Mouse (Mus musculus): ENCODE measurements around the gene 2510009E07Rik. TPM values are rescaled to one million over a fixed set of nuclear protein-coding genes. Genes with fewer than 3 reads are reported as not detected.

Gene 2510009E07Rik
- 10 to 100 TPM; 20.7 to 28.3 TPM for total RNA-seq (2021)
- long read RNA-seq, experiment 1, full-length matches to known transcripts = 18 of 27 reads
- long read RNA-seq, experiment 1, partial matches to known transcripts = 0 of 27 reads
- long read RNA-seq, experiment 1, other reads (novel, unspliced or antisense) = 9 of 27 reads
- long read RNA-seq, experiment 2, full-length matches to known transcripts = 13 of 21 reads
- long read RNA-seq, experiment 2, partial matches to known transcripts = 0 of 21 reads
- long read RNA-seq, experiment 2, other reads (novel, unspliced or antisense) = 8 of 21 reads

DNA sequence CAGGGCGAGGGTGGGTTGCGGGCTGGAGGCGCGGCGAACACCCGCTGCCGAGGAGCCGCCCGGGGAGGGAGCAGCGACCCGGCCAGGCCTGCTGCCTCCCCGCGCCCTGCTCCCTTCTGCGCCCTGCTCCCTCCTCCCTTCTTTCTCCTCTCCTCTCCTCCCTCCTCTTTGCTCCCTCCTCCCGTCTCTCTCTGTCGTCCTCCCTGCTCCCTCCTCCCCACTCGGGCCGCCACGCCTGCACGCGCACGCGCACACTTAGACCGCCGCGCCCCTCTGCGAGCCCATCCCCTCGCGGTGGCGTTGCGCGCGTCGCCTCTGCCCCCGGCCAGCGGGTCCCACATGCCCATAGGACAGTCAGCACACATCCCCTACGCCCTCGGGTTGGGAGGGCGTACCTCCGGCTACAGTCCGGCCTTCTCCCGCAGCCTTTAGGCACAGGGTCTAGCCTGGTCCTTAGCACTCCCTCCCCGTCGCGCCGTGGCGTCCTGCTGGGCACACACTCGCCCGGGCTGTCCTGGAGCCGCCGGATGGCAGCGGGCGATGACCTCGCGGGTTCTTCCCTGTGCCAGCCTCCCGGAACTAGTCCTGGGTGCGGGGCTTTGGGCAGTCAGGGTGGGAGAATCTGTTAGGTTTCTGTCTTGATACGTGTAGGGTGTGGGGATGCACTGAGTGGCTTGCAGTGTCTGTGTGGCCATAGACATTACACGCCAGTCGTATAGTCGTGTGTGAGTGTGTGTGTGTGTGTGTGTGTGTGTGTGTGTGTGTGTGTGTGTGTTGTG lies at the start of gene 2510009E07Rik:
TSS of gene 2510009E07Rik (minus strand) at position 203 of the 779 bp plus-strand sequence.
- intact Hi-C loops (cut with DNase I) = loop anchor here (5.0 kb wide), 1 partner anchor 37 kb away; no protein-coding TSS in a partner anchor
- TF ChIP-seq CTCF (IDR thresholded peaks at IDR 0.05) = 0 out of 2 replicates have a peak, but pooled peaks have one; percentile 0
- peak; percentile 93 for DNase-seq
- peak within 1 kb of the TSS; percentile 92 for H3K4me3 ChIP-seq
- peak within 1 kb of the TSS; percentile 96 for H3K27ac ChIP-seq

DNA sequence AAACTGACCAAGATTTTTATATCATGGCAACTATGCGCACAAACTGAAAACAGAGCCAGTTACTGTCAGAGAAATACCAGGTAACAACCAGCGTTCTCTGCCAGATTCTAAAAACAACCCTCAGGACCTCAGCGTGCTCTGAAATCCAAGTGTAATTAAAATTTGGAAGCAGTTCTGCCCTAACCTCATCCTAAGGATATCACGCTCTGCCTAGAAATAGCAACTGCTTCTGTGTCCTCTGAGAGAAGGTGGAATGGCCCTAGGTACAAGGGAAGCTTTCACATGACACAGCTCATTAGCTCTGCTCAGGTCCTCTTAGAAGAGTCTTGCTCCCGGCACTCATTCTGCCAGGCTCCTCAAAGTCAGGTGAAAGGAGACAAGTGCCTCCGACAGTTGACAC lies 48.9 kb upstream of the 2510009E07Rik start:
- intact Hi-C loops (cut with DNase I) = no loop called here
- no peak for DNase-seq
- H3K4me3 ChIP-seq = no peak overlapping the region
- TF ChIP-seq CTCF (IDR thresholded peaks at IDR 0.05) = no peak
- H3K27ac ChIP-seq = no peak overlapping the region; the same call in 1 of the 2 replicates

DNA sequence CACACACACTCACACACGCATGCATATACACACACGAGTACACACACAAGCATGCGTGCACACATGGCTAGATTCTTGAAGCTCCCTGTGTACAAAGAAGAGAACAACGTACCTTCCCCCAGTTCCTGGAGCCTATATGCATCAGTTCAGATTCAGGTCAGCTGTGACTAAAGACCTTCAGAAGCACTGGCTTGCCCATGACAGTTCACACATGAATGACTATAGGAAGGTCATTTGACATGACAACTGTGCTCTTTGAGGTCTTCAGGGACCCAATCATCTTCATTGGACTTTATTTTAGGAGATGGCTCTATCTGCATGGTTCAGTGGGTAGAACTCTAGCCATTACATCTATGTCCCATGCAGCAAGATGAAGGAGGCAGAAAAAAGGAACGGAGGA lies 48.4 kb upstream of the 2510009E07Rik start:
- no peak overlapping the region for H3K4me3 ChIP-seq
- H3K27ac ChIP-seq = no peak overlapping the region
- TF ChIP-seq CTCF (IDR thresholded peaks at IDR 0.05) = no peak
- intact Hi-C loops (cut with DNase I) = no loop called here
- no peak for DNase-seq

DNA sequence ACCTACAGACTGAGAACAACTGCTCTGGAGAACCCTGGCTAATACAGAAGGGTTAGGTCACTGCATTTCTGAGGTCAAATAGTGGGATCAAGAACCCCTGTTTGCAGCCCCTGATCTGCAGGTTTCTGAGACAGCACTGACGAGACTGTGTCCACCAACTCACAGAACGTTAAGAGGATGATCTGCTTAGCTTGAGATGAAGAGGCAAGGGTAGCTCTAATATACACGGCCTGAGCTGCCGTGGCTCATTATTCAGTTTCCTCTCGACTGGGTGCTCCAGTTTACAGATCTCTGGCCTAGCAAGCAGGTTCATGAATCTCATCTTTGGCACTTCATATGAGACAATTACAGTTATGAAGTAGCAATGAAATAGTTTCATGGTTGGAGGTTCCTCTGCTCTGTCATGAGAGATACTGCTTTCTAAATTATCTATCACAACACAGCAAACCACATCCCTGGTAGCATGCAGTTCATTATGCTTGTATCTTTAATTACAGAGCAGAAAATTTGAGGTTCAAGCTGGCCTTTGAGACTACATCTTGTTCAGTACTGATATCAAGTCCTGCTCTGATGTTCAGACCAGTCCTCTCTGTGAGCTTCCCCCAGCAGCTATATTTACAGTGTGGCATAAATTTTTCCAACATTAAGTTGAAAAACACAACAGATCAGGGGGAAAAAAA lies 47.9 kb upstream of the 2510009E07Rik start:
- no peak for DNase-seq
- Histone ChIP-seq H3K4me3 (no peak overlapping the region), H3K27ac (no peak overlapping the region)
- TF ChIP-seq CTCF (IDR thresholded peaks at IDR 0.05) = no peak
- intact Hi-C loops (cut with DNase I) = no loop called here

DNA sequence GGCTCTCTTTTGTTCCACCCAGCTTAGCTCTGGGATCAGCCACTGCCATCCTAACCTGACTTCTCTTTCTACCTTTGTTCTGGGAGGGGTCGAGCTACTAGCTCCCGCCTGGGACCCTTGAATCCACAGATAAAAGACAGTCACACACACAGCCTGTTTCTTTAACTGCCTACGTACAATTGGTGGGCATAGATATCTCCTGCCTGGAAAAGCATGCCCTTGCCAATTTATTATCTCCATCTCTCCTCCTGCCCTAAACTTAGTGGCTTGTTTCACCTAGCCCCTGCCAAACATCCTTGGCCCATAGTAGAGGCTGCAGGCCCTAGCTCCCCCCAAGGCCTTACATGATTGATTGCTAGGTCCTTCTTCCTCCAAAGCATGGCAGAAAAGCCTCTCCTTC lies 47.1 kb upstream of the 2510009E07Rik start:
- no peak for TF ChIP-seq CTCF (IDR thresholded peaks at IDR 0.05)
- intact Hi-C loops (cut with DNase I) = no loop called here
- H3K27ac ChIP-seq = no peak overlapping the region
- no peak overlapping the region for H3K4me3 ChIP-seq
- no peak for DNase-seq

DNA sequence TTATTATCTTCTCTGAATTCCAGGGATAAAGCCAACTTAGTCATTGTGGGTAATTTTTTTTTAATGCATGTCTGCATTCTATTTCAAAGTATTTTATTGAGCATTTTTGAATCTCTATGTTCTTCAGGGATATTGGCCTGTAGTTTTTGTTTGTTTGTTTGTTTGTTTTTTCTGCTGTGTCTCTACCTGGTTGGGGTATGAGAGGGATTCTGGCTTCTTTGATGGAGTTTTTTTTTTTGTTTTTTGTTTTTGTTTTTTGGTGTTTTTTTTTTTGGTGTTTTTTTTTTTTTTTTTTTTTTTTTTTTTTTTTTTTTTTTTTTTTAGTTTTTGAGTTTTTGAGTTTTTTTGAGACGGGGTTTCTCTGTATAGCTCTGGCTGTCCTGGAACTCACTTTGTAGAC lies 41.2 kb upstream of the 2510009E07Rik start:
- Histone ChIP-seq H3K27ac (no peak overlapping the region), H3K4me3 (no peak overlapping the region)
- no peak for TF ChIP-seq CTCF (IDR thresholded peaks at IDR 0.05)
- DNase-seq = no peak
- intact Hi-C loops (cut with DNase I) = no loop called here

DNA sequence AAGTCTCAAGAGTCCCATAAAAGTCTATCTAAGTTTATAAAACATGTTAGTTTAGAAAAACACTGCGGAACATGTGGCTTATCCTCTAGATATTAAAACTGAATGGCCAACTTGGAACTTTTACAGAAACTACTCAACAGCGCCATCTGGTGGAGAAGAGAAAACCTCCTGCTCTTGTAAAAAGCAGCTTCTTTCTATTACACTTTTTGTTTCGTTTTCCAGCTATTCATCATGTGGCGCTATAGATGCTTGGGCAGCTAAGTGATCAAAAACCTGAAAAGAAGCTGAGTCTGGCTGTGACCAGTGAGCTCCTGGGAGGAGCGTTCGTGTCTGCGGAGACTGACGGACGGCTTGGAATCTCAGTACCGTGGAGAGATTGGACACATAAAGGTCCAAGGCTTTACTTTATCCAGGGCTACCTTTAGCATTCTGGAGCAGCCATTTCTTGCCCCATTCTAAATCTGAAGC lies 33.5 kb upstream of the 2510009E07Rik start:
- TF ChIP-seq CTCF (IDR thresholded peaks at IDR 0.05) = peak; percentile 92
- Histone ChIP-seq H3K4me3 (peak overlapping the region; percentile 69), H3K27ac (peak overlapping the region; percentile 46; the same call in 1 of the 2 replicates)
- intact Hi-C loops (cut with DNase I) = loop anchor here (1.0 to 5.0 kb wide), 3 partner anchors 113 to 240 kb away; no protein-coding TSS in a partner anchor
- DNase-seq = peak; percentile 67

DNA sequence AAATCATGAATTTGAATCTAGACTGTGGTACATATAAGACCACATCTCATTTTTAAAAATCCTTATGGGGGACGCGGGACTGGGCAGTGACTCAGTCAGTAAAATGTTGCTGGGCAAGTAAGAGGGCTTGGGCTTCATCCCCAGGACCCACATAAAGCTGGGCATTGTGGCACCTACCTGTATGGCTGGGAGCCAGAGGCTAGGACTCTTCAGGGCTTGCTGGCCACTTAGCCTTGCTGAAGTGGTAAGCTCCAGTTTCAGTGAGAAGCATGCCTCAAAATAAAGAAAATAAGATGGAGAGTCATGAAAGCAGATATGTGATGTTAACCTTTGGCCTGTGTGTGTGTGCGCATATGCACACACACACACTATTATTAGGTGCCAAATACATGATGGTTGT lies 33.0 kb upstream of the 2510009E07Rik start:
- TF ChIP-seq CTCF (IDR thresholded peaks at IDR 0.05) = no peak
- Histone ChIP-seq H3K4me3 (no peak overlapping the region), H3K27ac (no peak overlapping the region)
- intact Hi-C loops (cut with DNase I) = loop anchor here (5.0 kb wide), 1 partner anchor 190 kb away; no protein-coding TSS in a partner anchor
- DNase-seq = no peak

DNA sequence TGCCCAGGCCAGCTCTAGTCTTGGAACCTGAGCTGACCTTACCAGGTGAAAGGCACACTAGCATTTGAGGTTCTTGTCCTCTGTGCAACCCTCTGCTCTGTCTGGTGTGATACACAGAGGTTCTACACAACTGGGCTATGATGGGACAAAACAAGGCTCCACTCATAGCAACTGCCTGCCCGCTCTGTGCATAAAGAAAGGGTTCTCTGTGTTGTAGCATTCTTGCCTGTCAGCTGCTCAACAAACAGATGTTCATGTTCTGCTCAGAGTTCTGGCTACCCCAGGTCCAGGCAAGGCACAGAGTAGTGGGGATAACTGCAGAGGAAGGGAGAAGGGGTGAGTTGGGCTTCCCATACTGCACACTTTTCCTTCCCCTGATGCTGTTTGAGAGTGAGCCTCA lies 29.8 kb upstream of the 2510009E07Rik start:
- TF ChIP-seq CTCF (IDR thresholded peaks at IDR 0.05) = no peak
- intact Hi-C loops (cut with DNase I) = no loop called here
- H3K27ac ChIP-seq = no peak overlapping the region
- DNase-seq = no peak
- no peak overlapping the region for H3K4me3 ChIP-seq

DNA sequence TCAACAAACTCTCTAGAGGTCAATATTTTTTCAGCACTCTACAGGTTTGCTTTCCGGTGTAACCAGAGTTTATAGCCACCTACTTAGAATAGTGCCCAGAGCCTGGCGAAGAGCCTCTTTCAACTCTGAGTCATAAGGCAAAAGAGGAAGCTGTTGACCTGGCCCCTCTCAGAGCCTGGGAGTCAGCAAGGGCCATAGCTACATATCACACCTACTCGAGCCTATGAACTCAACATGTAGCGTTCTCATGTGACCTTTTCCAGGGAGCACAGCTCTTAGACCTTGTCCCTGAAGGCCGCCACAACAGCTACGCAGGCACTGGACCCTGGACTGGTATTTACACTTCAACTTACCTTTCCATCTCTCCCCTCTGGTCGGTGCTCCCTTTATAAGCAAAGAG lies 25.3 kb upstream of the 2510009E07Rik start:
- Histone ChIP-seq H3K27ac (peak overlapping the region; percentile 16; the same call in 1 of the 2 replicates), H3K4me3 (no peak overlapping the region)
- intact Hi-C loops (cut with DNase I) = no loop called here
- no peak for TF ChIP-seq CTCF (IDR thresholded peaks at IDR 0.05)
- DNase-seq = peak; percentile 31

DNA sequence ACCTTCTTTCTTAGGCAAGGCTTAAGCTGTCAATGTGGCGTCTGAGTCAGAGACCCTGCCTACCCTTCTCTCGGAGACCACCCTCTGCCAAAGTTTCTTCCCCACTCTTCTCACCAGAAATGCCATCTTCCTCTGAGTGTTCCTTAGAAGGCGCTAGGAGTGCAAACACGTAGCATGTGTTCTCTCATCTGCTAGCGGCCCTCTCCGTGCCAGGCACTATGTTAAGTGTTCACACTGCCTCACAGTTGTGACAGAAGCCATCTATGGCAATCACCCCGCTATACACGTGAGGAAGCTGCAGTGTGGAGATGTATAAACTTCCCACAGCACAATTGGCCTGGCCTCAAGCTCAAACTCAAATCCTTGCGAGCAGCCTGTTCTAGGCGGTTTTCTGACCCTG lies 20.1 kb upstream of the 2510009E07Rik start:
- DNase-seq = no peak
- H3K4me3 ChIP-seq = no peak overlapping the region
- no peak overlapping the region for H3K27ac ChIP-seq
- intact Hi-C loops (cut with DNase I) = no loop called here
- no peak for TF ChIP-seq CTCF (IDR thresholded peaks at IDR 0.05)

DNA sequence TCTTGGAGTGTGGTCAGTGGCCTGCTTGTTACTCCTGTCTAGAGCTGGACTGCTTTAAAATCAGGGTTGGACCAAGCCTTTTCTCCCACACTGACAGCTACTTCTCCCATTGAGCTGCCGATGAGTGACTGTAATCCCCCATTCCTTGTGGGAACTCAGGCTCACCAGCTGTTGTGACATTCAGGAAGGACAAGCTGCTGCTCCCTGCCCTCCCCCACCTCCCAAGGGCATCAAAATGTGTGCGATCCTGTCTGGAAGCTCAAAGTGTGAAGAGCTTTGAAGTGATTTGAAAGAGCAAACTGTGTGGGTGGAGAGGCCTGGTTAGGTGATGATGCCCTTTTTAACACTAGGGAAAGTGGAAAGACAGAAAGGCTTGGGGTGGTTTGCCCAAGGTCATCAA lies 15.9 kb upstream of the 2510009E07Rik start:
- intact Hi-C loops (cut with DNase I) = no loop called here
- TF ChIP-seq CTCF (IDR thresholded peaks at IDR 0.05) = no peak
- no peak for DNase-seq
- no peak overlapping the region for H3K4me3 ChIP-seq
- no peak overlapping the region for H3K27ac ChIP-seq

DNA sequence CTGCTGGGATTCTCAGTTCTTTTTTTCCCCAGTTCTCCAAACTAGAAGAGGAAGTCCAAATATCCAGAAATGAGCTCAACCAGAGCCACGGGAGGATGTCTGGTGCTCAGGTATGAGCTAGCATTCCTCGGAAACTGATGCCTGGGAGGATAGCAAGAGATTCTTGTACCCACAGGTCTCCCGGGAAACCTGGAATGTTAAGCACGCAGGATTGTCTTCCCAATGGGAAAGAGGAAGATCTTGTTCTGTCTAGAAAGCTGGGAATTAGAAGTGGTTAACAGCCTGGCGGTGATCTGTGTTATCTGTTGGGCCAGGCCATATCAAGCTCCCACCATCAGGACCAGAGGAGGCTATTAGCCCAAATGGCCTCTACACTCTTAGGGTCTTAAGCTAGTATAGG lies 10.2 kb upstream of the 2510009E07Rik start:
- Histone ChIP-seq H3K4me3 (no peak overlapping the region), H3K27ac (no peak overlapping the region)
- intact Hi-C loops (cut with DNase I) = no loop called here
- DNase-seq = no peak
- TF ChIP-seq CTCF (IDR thresholded peaks at IDR 0.05) = no peak

All from gastrocnemius, adult 2 months (tissue).